Mouse (Mus musculus): ENCODE results near the gene Sptb.

The Sptb gene

DNA sequence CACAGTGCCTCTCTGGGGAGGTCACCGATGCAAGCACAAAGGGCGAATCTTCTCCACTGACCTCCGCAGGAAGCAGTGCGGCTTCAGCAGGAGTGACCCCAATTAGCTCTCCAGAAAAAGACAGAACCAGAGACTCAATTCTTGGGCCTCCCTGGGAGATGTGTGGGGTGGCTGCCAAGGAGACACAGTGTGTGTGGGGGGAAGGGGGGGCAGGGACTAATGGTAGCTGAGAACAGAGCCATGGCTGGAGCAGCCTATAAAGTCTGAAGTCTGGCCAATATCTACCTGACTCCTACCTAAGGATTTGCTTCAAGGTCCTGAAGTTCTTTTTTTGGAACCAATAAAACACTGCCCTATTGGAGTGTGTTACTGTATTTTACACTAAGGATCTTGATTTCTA lies 105.8 kb downstream of the Sptb start:
- no peak for DNase-seq

- DNase-seq: no peak
Observed at GRCm38 (mm10) chr12:76603779-76604178, 106.6 kb downstream of the Sptb start.

DNA sequence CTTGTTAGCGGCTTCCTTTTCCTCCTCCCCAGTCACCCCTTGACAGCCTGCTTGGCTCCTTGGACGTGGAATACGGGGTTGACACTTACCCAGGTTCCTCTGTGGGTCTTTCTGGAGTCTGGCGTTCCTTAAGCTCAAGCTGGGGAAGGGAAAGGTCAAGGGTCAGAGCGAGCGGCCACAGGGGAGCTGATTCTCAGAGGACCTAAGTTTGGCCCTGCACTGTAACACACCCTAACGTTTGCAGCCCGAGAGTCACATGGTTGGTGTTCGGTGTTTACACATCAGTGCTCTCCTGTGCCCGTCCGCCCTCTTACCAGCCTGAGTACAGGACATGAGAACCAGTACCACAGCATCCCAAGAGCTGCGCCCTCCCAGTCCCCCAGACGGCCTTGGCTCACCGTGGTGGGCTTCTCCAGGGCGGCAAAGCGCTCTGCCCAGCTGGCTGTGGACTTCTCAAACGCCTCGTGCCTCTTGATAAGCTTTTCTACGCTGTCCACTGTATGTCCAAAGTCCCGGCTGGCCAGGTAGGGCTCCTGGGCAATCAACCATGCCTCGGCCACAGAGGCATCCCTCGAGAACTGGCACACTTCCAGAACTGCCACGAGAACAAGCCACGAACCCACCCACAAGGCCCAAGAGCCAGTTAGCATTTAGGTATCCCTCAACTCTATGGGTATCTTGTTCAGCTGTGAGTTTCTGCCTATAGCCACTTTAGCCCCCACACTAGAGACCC lies 112.0 kb downstream of the Sptb start:
- DNase-seq: no peak

- DNase-seq: no peak
Observed at GRCm38 (mm10) chr12:76597577-76598100, 112.7 kb downstream of the Sptb start.

- peak; percentile 72 to 83 for DNase-seq
Observed at GRCm38 (mm10) chr12:76596292-76597023, 113.9 kb downstream of the Sptb start.

DNA sequence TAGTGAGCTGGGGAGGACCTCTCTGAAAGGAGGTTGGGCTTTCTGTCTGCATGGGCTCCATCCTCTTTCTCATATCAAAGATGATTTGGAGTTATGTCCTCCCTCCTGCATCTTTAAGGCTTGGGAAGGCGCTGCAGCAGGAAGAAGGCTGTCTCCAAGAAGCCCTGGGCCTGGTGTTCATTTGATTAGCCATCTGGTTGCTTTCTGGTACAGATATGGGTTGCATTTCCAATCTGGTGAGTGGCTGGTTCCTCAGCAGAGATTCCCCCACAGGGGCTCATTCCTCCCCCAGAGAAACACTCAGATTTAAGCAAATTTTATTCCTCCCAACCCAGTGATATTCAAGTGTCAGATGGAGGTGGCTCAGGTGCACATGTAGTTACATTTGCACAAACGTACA lies 114.5 kb downstream of the Sptb start:
- DNase-seq: no peak

GRCm38 (mm10) chr12:76594556-76594955 lies 115.8 kb downstream of the Sptb start:
- DNase-seq: no peak

GRCm38 (mm10) chr12:76593839-76594322 lies 116.5 kb downstream of the Sptb start:
- DNase-seq: peak; percentile 86 to 89

DNA sequence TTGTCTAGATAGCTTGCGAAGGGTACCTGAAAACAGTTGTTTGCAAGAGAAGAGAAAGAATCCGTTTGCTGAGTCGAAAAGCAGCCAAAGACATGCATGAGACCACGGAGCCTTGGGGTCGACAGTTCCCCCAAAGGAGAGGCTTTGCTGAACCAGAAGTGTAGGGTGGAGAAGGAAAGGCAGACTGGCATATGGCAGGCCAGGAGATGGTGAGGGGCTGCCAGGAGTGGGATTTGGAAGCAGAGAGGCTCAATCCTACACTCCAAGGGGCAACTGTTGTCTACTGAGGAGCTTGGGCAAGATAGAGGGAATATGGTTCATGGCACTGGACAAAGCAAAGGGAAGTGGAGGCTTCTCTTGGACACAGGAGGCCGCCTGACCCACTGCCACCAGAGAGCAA lies 117.1 kb downstream of the Sptb start:
- DNase-seq: no peak

DNA sequence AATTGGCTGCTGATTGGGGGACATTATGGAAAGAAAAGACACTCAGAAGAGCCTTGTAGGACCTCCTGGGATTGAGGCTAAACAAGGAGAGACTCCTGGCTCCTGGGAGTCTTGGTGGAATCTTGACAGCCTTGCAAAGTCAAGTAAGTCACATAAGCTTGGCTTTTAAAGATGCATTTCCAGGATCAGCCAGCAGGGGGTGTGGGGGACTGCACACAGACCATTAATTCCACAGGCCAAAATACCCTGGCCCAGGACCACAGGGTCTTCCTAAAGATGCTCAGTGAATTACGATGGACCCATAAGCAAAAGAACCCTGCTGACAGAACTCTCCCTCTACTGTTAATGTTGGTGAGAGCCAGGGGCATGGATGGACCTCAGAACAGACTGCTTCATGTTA lies 118.1 kb downstream of the Sptb start:
- DNase-seq: peak in 1 of 2 experiments; percentile 60

DNA sequence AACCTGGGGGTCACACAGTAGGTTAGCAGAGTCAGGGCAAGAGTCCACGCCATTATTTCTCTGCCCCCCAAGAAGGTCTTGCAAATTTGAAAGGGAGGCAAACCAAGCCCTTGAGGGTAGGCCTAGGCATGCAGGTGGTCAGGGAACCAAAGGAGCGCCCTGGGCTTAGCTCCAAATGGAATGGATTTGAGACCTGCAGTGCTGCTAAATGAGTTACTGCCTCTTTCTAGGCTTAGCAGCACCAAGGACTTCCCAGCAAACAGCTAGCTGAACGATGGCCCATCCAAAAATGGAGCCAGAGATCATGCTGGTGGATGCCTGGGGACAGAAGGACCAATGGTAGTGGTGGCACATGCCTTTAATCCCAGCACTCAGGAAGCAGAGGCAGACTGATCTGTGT lies 119.3 kb downstream of the Sptb start:
- no peak for DNase-seq

GRCm38 (mm10) chr12:76589531-76589930 lies 120.8 kb downstream of the Sptb start:
- DNase-seq: no peak

DNA sequence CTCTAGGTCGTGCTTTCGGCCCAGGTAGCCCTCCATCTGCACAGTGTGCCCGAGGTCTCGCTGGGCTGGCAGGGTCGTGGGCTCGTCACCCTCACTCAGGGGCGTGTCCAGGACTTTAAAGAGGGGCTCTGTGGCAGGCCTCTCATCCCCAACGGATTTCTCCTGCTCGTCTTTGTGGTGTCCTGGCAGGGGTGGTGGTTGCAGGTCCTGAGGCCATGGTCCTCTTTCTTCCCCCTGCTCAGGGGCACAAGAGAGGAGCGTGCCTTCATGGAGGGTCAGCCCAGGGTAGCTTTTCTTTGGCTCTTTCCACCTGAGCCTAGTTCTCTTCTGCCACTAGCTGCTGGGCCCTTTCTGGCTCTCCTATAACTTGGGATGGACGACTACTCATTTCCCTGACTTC lies 123.0 kb downstream of the Sptb start:
- no peak for DNase-seq

- no peak for DNase-seq
Observed at GRCm38 (mm10) chr12:76585028-76585427, 125.3 kb downstream of the Sptb start.

- DNase-seq: no peak
Observed at GRCm38 (mm10) chr12:76583454-76583853, 126.9 kb downstream of the Sptb start.

DNA sequence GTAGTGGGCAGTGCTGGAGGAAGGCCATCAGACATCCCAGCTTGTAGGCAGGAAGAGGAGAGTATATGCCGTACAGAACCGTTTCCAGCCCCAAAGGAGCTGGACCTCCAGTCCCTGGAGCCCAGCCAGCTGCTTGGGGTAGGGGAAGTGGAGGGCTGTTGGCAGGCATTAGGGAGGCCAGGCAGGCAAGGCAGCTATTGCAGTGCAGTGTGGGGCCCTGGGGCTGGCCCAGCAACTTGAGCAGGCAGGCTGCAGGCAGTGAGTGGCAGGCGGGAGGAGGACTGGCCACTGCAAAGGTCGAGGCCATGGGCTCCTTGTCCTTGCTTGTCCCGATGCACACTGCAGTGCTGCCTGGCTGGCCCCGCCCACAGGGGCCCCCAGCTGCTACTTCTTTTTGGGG lies 127.5 kb downstream of the Sptb start:
- DNase-seq: peak; percentile 52 to 75

DNA sequence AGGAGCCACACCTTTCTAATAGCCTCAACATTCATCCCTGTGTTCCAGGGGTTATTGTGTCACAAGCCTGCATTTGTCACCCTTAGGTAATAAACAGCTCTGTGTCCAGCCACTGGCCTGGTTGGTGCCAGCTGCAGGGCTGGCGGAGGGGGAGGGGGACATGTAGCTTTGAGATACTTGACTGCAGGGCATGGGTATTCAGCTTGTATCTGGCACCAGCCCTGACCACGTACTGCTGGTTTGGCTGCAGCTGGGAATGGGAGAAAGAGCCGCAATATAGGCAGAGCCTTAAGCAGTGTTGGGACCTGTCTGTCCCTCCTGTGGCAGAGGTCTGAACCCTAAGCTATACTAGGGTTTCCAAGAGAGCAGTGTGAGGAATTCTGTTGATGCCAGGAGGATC lies 128.2 kb downstream of the Sptb start:
- no peak for DNase-seq

GRCm38 (mm10) chr12:76579806-76580205 lies 130.5 kb downstream of the Sptb start:
- no peak for DNase-seq

GRCm38 (mm10) chr12:76578465-76578864 lies 131.9 kb downstream of the Sptb start:
- DNase-seq: no peak

DNA sequence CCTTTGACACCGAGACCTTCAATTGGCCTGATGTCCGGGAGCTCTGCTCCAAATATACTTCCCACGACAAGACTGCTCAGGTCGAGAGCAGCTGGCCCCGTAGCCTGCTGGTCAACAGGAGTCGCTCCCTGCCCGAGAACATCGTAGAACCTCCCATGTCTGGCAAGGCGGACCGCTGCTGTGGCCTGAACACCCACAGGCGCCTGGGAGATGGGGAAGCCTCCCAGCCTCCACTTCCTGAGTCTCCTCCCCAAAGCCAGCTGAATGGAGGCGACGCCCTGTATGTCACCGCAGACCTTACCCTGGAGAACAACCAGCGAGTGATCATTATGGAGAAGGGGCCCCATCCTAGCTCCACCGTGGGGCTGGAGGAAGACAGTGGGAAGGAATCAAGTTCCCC lies 132.5 kb downstream of the Sptb start:
- DNase-seq: no peak

DNA sequence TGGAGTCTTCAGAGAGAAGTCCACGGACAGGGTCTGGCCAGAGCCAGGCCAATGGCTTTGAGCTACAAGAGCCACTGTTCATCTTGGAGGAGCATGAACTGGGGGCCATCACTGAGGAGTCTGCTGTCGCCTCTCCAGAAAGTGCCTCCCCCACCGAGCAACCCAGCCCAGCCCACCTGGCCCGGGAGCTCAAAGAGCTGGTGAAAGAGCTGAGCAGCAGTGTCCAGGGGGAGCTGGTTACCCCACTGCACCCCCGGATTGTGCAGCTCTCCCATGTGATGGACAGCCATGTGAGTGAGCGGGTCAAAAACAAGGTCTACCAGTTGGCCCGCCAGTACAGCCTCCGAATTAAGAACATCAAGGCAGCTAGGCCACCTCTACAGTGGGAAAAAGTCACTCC lies 133.5 kb downstream of the Sptb start:
- DNase-seq: no peak

DNA sequence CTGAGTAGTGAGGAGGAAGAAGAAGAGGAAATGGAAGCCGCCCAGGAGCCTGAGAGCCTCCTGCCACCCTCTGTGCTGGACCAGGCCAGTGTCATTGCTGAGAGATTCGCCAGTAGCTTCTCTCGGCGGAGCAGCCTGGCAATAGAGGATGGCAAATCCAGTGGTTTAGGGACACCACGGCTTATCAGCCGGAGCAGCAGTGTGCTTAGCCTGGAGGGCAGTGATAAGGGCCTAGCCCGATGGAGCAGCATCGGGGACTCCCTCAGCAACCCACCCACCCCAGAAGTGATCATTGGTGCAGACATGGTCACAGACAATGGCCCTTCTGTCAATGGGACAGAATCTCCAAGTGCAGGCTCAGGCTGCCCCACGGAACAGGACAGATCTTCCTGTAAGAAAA lies 134.3 kb downstream of the Sptb start:
- no peak for DNase-seq

- no peak for DNase-seq
Observed at GRCm38 (mm10) chr12:76574815-76575214, 135.5 kb downstream of the Sptb start.

GRCm38 (mm10) chr12:76573381-76573780 lies 137.0 kb downstream of the Sptb start:
- no peak for DNase-seq
